24 mouse cellular contexts compared by ENCODE assay signal in the genomic region with DNA sequence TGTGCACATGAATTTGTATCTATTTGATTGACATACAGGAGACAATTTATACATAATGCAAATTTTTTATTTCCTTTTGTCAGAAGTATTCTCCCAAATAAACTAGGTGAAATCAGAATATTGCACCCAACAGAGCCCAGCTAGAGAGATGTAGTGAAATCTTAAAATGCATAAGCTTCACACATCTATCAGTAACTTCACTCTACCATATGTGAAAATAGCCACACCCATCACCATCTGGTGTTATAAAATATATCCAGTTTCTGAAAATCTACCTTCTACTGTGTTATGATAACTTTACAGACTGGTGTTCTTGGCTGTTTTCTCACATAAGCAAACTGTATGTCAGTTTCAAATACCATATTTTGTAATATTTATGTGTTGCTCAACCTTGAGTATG.
DNase-seq lines count a peak whose midpoint lies in the region; ATAC-seq and TF ChIP-seq lines count a peak whose summit lies in the region.
"Had no signal": no experiment of that assay in that cellular context is flagged by ENCODE, and none has a peak within 500 bp of the region (broad histone marks: within the 10 kb centered on the region; RNA-seq: fewer than 3 reads in every experiment).

No protein-coding gene starts in this region.

- no peak overlapping the region for H3K4me3 ChIP-seq in forebrain, embryonic 13.5 days
- no peak overlapping the region for H3K4me3 ChIP-seq in forebrain, embryonic 12.5 days (replicated peaks)
- H3K4me3 ChIP-seq in forebrain, postnatal 0 days (ENCODE audit: low read depth, low read length) = no peak overlapping the region
- H3K4me3 ChIP-seq: embryonic facial prominence, embryonic 10.5 days; embryonic facial prominence, embryonic 13.5 days; gastrocnemius, adult 2 months; hindbrain, embryonic 12.5 days; hindbrain, embryonic 15.5 days had no signal

- no peaks in the 10 kb centered on the region for H3K36me3 ChIP-seq in forebrain, embryonic 13.5 days (ENCODE audit: poor library complexity, severe bottlenecking)
- no peaks in the 10 kb centered on the region for H3K36me3 ChIP-seq in forebrain, embryonic 12.5 days (replicated peaks)
- H3K36me3 ChIP-seq in forebrain, postnatal 0 days (ENCODE audit: insufficient read depth) = no peaks in the 10 kb centered on the region
- H3K36me3 ChIP-seq: embryonic facial prominence, embryonic 10.5 days; embryonic facial prominence, embryonic 13.5 days; hindbrain, embryonic 12.5 days; hindbrain, embryonic 15.5 days had no signal

- no peak overlapping the region for H3K4me2 ChIP-seq in forebrain, embryonic 13.5 days
- H3K4me2 ChIP-seq in forebrain, embryonic 12.5 days = no peak overlapping the region
- H3K4me2 ChIP-seq in forebrain, postnatal 0 days (ENCODE audit: low read depth) = no peak overlapping the region
- H3K4me2 ChIP-seq: embryonic facial prominence, embryonic 13.5 days; heart, embryonic 11.5 days; hindbrain, embryonic 12.5 days; hindbrain, embryonic 15.5 days had no signal

- no peaks in the 10 kb centered on the region for H3K27me3 ChIP-seq in forebrain, embryonic 13.5 days
- no peaks in the 10 kb centered on the region for H3K27me3 ChIP-seq in forebrain, embryonic 12.5 days
- H3K27me3 ChIP-seq in forebrain, postnatal 0 days (ENCODE audit: insufficient read depth, low read length) = no peaks in the 10 kb centered on the region
- H3K27me3 ChIP-seq: embryonic facial prominence, embryonic 13.5 days; hindbrain, embryonic 12.5 days; hindbrain, embryonic 15.5 days had no signal

- no peaks in the 10 kb centered on the region for H3K4me1 ChIP-seq in forebrain, embryonic 13.5 days
- H3K4me1 ChIP-seq in forebrain, embryonic 12.5 days = no peaks in the 10 kb centered on the region
- no peaks in the 10 kb centered on the region for H3K4me1 ChIP-seq in forebrain, postnatal 0 days (ENCODE audit: insufficient read depth)
- H3K4me1 ChIP-seq: embryonic facial prominence, embryonic 10.5 days; embryonic facial prominence, embryonic 13.5 days; hindbrain, embryonic 12.5 days; hindbrain, embryonic 15.5 days had no signal

- TF ChIP-seq CTCF in forebrain, postnatal 0 days (IDR thresholded peaks at IDR 0.05; ENCODE audit: low read depth) = no peak

- no peaks in the 10 kb centered on the region for H3K9me3 ChIP-seq in forebrain, embryonic 13.5 days (replicated peaks)
- H3K9me3 ChIP-seq in forebrain, embryonic 12.5 days = no peaks in the 10 kb centered on the region
- H3K9me3 ChIP-seq in forebrain, postnatal 0 days (ENCODE audit: low read length) = no peaks in the 10 kb centered on the region
- H3K9me3 ChIP-seq: embryonic facial prominence, embryonic 10.5 days; embryonic facial prominence, embryonic 13.5 days; hindbrain, embryonic 12.5 days; hindbrain, embryonic 15.5 days had no signal

- DNase-seq in frontal cortex, postnatal 14 days (ENCODE audit: low spot score in 2 of 2) = no peak
- peak; percentile 24 for DNase-seq in forebrain, postnatal 0 days
- no peak for DNase-seq in thymus, adult 18-20 months
- no peak for DNase-seq in right cerebral cortex, postnatal 4 days
- DNase-seq: adrenal gland, adult 8-10 months; adrenal gland, postnatal 25 days; cerebellum, adult 11-12 months; cerebellum, adult 8-10 months; cerebellum, postnatal 10 days; cerebellum, postnatal 36 days; embryo, embryonic 11 days; gastrocnemius, adult 2 months; gastrocnemius, postnatal 14 days; heart, adult 11 months had no signal

- peak; percentile 57; the same call in 1 of the 2 replicates for ATAC-seq in forebrain, embryonic 13.5 days
- ATAC-seq in forebrain, embryonic 12.5 days (ENCODE audit: low FRiP score) = no peak
- ATAC-seq in frontal cortex, adult (ENCODE audit: low TSS enrichment) = peak; percentile 52; the same call in 1 of the 2 replicates
- peak; percentile 43; the same call in 1 of the 2 replicates for ATAC-seq in forebrain, postnatal 0 days
- ATAC-seq: activated CD4-positive, CD25-positive, alpha-beta regulatory T cell, adult 4 months; intestine, postnatal 0 days had no signal

- no peak overlapping the region for H3K9ac ChIP-seq in forebrain, embryonic 13.5 days
- H3K9ac ChIP-seq in forebrain, embryonic 12.5 days = no peak overlapping the region
- no peak overlapping the region for H3K9ac ChIP-seq in forebrain, postnatal 0 days
- H3K9ac ChIP-seq: embryonic facial prominence, embryonic 13.5 days; hindbrain, embryonic 12.5 days; hindbrain, embryonic 15.5 days had no signal

- H3K27ac ChIP-seq in forebrain, embryonic 13.5 days = no peak overlapping the region
- no peak overlapping the region for H3K27ac ChIP-seq in forebrain, embryonic 12.5 days
- no peak overlapping the region for H3K27ac ChIP-seq in forebrain, postnatal 0 days (ENCODE audit: low read depth, low read length)
- H3K27ac ChIP-seq: embryonic facial prominence, embryonic 10.5 days; embryonic facial prominence, embryonic 13.5 days; gastrocnemius, adult 2 months; hindbrain, embryonic 12.5 days; hindbrain, embryonic 15.5 days had no signal
